Mouse (Mus musculus) lung, postnatal 0 days (tissue): Measurements from ENCODE around the gene F8.

Experiments used
- CTCF ChIP-seq: IDR thresholded peaks from 2 replicates; pipeline ENCODE4 v1.5.1; 2016; ENCODE audit warnings: antibody characterized with exemption, mild to moderate bottlenecking
- EP300 ChIP-seq: IDR thresholded peaks from 2 replicates; pipeline ENCODE4 v1.6.1; 2016; ENCODE audit warnings: antibody characterized with exemption, mild to moderate bottlenecking, control low read depth

DNA sequence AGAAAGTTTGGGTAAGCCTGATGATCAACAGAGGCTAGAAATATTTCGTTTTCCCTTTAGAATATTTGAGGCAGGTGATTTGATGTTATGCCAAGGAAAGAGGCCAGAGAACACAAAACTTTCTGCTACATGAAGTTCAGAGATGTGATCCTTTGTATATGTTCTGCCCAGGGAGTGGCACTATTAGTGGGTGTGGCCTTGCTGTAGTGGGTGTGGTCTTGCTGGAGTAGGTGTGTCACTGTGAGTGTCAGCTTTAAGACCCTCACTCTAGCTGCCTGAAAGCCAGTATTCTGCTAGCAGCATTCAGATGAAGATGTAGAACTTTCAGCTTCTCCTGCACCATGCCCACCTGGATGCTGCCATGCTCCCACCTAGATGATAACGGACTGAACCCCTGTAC is 232.1 kb downstream of the F8 start:
- TF ChIP-seq CTCF (no peak), EP300 (no peak)
